Mouse (Mus musculus) liver, embryonic 14.5 days (tissue): ENCODE results near the gene Stard13. TPM values are rescaled to one million over a fixed set of nuclear protein-coding genes. Genes with fewer than 3 reads are reported as not detected.

Experiments used
- ATAC-seq: fragments of 200-750 bp; cut with Nextera tagmentation; 2 replicates; pipeline ENCODE4 v1.8.0; 2017; ENCODE audit warnings: moderate number of reproducible peaks, mild to moderate bottlenecking, moderate library complexity; ENCODE audit not compliant: insufficient read depth
- DNase-seq, 3 experiments: peaks; one replicate each; pipeline ENCODE4 v3.0.0-alpha.2; 2012 to 2013; ENCODE audit warnings: low read depth in 3 of 3, low spot score in 3 of 3
- H3K27ac ChIP-seq: fragments of 300-500 bp; sonication (generic); 2 replicates; pipeline ENCODE4 v1.5.1; 2014; ENCODE audit warnings: moderate library complexity, mild to moderate bottlenecking, control low read depth, inconsistent platforms
- H3K27me3 ChIP-seq: fragments of 300-500 bp; sonication (generic); 2 replicates; pipeline ENCODE4 v1.6.1; 2014; ENCODE audit warnings: mild to moderate bottlenecking, low read length, moderate library complexity; ENCODE audit not compliant: control insufficient read depth, insufficient read depth
- H3K36me3 ChIP-seq: fragments of 300-500 bp; sonication (generic); replicated peaks from 2 replicates; pipeline ENCODE4 v1.6.1; 2014; ENCODE audit warnings: low read depth; ENCODE audit not compliant: control insufficient read depth, insufficient read depth
- H3K4me1 ChIP-seq, 2 experiments: fragments of 200-500 bp in 1 of 2; fragments of 300-500 bp in 1 of 2; sonication (generic) in 1 of 2; replicated peaks; 2 replicates each; pipeline ENCODE4 v1.6.1; 2012 to 2014; ENCODE audit warnings: antibody characterized with exemption in 1 of 2, inconsistent platforms in 1 of 2, low read length in 1 of 2; ENCODE audit not compliant: control insufficient read depth in 2 of 2, insufficient read depth in 2 of 2
- H3K4me2 ChIP-seq: fragments of 300-500 bp; sonication (generic); 2 replicates; pipeline ENCODE4 v1.6.1; 2014; ENCODE audit warnings: low read depth, mild to moderate bottlenecking, control low read depth, moderate library complexity
- H3K4me3 ChIP-seq, 2 experiments: fragments of 200-500 bp in 1 of 2; fragments of 300-500 bp in 1 of 2; sonication (generic) in 1 of 2; 2 replicates each; pipeline ENCODE4 v1.5.1; 2012 to 2014; ENCODE audit warnings: low read depth in 2 of 2, low read length in 2 of 2, mild to moderate bottlenecking in 2 of 2, control low read depth in 1 of 2, inconsistent platforms in 1 of 2, moderate library complexity in 1 of 2; ENCODE audit not compliant: insufficient read depth in 1 of 2
- H3K9ac ChIP-seq: fragments of 300-500 bp; sonication (generic); replicated peaks from 2 replicates; pipeline ENCODE4 v1.6.1; 2014; ENCODE audit warnings: mild to moderate bottlenecking, control low read depth, moderate library complexity
- H3K9me3 ChIP-seq: fragments of 300-500 bp; sonication (generic); 2 replicates; pipeline ENCODE4 v1.6.1; 2016; ENCODE audit warnings: low read length, mixed read lengths; ENCODE audit not compliant: control insufficient read depth
- CTCF ChIP-seq: IDR thresholded peaks from 2 replicates; pipeline ENCODE4 v1.5.1; 2016; ENCODE audit warnings: antibody characterized with exemption, low read depth, control low read depth
- EP300 ChIP-seq: IDR thresholded peaks from 2 replicates; pipeline ENCODE4 v1.6.1; 2016; ENCODE audit warnings: antibody characterized with exemption, low read depth
- WGBS: fragments of 180-500 bp; shearing (Covaris S2); extraction: QIAGEN DNeasy Blood & Tissue Kit; methylation state at CpG from one replicate; pipeline ENCODE4 v1.1.7; 2014; ENCODE audit not compliant: insufficient replicate concordance; 5-methylcytosine and 5-hydroxymethylcytosine counted together
- polyA plus RNA-seq, 2 experiments: library from polyadenylated mRNA; depleted of rRNA in 1 of 2; stranded (reverse) in 1 of 2; unstranded in 1 of 2; fragments of >200 nt; fragmentation: Nextera tagmentation in 1 of 2; extraction: Ambion mirVana in 1 of 2; gene quantifications; 2 replicates each; pipeline versions ENCODE4 v1.2.1 to v1.2.3; 2012 to 2014

The Stard13 gene
- polyA plus RNA-seq, 2 experiments = 0.56 to 1.1 TPM

DNA sequence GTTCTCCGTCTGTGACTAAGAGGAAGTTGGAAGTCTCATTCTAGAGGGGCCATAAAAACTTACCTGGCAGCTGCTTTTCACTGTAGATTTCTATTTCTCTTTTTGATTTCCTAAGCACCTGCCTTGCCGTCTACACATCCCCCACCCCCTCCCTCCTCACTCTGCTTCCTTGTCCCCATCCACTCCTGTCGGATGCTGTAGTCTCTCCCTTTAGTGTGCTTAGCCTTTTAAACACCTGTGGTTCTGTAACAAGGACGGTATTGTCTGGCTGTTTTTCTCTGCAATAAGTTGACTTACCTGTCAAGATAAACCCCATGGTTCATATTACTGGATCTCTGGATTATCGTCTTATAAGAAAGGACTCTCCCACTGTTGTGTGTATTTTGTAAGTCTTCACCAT, 11.9 kb upstream of the Stard13 start:
- H3K27me3 ChIP-seq = no peaks in the 10 kb centered on the region
- DNase-seq = no peak
- no peak for TF ChIP-seq CTCF
- no peak overlapping the region for H3K9ac ChIP-seq
- 65% methylated on average over 5 of the region's 5 CpGs for WGBS
- no peak for ATAC-seq
- no peak overlapping the region for H3K27ac ChIP-seq
- no peaks in the 10 kb centered on the region for H3K9me3 ChIP-seq
- H3K4me1 ChIP-seq = peaks cover 22 to 31% of the 10 kb centered on the region in 2 experiments
- no peak overlapping the region for H3K4me3 ChIP-seq
- no peak overlapping the region for H3K4me2 ChIP-seq
- no peaks in the 10 kb centered on the region for H3K36me3 ChIP-seq

DNA sequence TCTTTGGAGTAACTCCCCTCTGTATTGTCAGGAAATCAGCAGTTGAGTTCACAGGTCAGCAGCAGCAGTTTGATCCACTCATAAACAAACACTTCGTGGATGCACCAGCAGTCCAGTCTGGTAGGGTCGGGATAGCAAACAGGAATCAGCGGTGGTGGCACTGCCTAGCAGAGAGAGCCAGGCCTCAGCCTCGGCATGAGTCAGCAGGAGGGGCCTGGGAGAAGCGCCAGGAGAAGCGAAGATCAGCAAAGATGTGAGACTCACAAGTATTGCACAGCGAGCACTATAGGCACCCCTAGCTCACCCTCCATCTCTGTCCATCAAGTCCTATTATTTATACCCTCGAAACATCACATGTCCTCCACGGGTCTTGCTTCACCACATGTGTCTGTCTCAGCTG, 5.1 kb upstream of the Stard13 start:
- Histone ChIP-seq H3K9me3 (no peaks in the 10 kb centered on the region), H3K4me3 (no peak overlapping the region), H3K27me3 (peaks cover 7% of the 10 kb centered on the region), H3K4me1 (no peaks in the 10 kb centered on the region), H3K27ac (no peak overlapping the region), H3K36me3 (no peaks in the 10 kb centered on the region), H3K4me2 (no peak overlapping the region), H3K9ac (no peak overlapping the region)
- 58% methylated on average over 9 of the region's 9 CpGs for WGBS
- DNase-seq (no peak), ATAC-seq (no peak)
- TF ChIP-seq EP300 (no peak), CTCF (no peak)

DNA sequence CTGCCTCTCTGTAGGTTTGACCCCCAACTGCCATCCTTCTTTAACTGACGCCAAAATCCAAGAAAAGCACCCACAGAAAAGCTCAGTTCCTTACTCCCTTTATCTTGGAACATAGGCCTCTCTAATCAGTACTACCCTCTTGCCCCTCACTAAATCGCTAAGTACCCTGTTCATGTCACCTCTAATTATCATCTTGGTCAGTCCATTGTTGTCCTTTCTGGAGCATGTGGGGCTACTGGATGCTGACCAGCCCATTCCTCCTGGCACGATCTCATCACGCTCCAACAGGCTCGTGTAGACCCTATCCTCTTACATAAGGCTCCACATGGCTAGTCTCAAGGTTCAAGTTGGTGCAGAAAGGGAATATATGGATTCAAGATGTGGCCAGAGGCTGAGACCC, 2.8 kb upstream of the Stard13 start:
- H3K9ac ChIP-seq = no peak overlapping the region
- H3K9me3 ChIP-seq = no peaks in the 10 kb centered on the region

DNA sequence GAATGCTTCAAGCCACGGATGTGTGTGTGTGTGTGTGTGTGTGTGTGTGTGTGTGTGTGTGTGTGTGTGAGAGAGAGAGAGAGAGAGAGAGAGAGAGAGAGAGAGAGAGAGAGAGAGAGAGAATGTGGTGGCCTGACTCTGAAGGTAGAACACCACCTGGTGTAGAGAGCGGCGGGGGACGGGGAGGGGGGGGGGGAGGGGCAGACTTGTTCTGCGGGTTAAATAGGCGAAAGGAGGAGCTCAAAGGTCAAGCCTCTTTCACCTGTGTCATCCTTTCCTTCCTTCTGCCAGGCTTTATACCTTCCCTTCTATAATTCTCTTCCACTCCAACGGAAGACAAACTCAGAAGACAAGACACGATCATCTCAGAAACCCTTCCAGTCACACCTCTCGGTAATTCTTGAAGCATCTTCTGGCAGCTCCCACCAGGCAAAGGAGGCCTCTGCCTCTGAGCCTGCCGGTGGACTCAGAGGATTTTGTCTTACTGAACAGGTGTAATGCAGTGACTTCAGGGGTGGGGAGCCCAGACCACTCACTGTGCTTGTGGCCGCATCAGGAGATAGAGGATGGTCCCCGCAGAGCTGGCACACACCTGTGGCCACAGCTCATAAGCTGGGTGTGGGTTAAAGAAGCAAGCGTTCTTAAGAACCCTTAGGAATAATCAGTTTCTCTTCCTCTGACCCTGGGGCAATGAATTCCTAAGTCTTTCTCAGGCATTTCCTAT, 898 bp downstream of the Stard13 start:
- Histone ChIP-seq H3K9ac (no peak overlapping the region), H3K27me3 (peaks cover 17% of the 10 kb centered on the region), H3K4me3 (peak overlapping the region; percentile 34 to 49), H3K4me2 (peak overlapping the region; percentile 63), H3K36me3 (no peaks in the 10 kb centered on the region), H3K9me3 (no peaks in the 10 kb centered on the region), H3K27ac (no peak overlapping the region), H3K4me1 (no peaks in the 10 kb centered on the region)
- TF ChIP-seq EP300 (no peak), CTCF (no peak)
- 22% methylated on average over 8 of the region's 13 CpGs for WGBS
- DNase-seq = no peak
- ATAC-seq = no peak

More for the DNA sequence above, 2.8 kb upstream of the Stard13 start:
- no peak for ATAC-seq
- 63% methylated on average over 5 of the region's 5 CpGs for WGBS
- Histone ChIP-seq H3K27me3 (peaks cover 17% of the 10 kb centered on the region), H3K36me3 (no peaks in the 10 kb centered on the region), H3K27ac (no peak overlapping the region), H3K4me3 (no peak overlapping the region), H3K4me2 (no peak overlapping the region), H3K4me1 (no peaks in the 10 kb centered on the region)
- no peak for DNase-seq
- TF ChIP-seq EP300 (no peak), CTCF (no peak)

DNA sequence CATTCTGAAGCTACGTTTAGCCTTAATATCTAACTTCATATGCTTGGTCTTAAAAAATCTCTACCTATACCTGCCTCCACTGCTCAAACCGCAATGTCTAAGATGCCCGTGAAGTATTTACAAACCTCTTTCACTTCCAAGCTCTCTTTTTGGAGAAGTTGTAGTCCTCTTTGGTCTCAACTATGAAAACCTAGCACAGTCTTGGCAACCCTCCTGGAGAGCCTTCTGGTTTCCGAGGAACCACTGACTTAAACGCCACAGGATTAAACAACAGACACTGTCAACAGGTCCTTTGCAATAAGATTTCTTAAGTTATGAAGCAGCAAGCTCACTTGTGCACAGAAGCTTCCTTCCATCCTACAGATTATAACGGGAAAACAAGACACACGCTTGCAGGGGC, 1.8 kb downstream of the Stard13 start:
- Histone ChIP-seq H3K4me2 (no peak overlapping the region), H3K4me1 (no peaks in the 10 kb centered on the region), H3K36me3 (no peaks in the 10 kb centered on the region), H3K9me3 (no peaks in the 10 kb centered on the region), H3K9ac (no peak overlapping the region), H3K27me3 (peaks cover 17% of the 10 kb centered on the region), H3K27ac (no peak overlapping the region), H3K4me3 (no peak overlapping the region)
- ATAC-seq (no peak), DNase-seq (no peak)
- WGBS = 66% methylated on average over 7 of the region's 7 CpGs
- no peak for TF ChIP-seq EP300
- no peak for TF ChIP-seq CTCF
